Mouse (Mus musculus): ENCODE results near the gene Apol10b.
A peak's percentile ranks its signal among the peaks of the same experiment; 100 is the strongest.
"Not testable (repeated sequence)": the region's sequence is repeated elsewhere in the genome, so short reads cannot be mapped to it uniquely, and the experiment has no call there.

The Apol10b gene

GRCm38 (mm10) chr15:77595961-77596360, at the start of gene Apol10b:
Apol10b (minus strand) TSS chr15:77596125.
- TF ChIP-seq GATA4 (IDR thresholded peaks at IDR 0.05; ENCODE audit: insufficient replicate concordance, low read length), result no peak

DNA sequence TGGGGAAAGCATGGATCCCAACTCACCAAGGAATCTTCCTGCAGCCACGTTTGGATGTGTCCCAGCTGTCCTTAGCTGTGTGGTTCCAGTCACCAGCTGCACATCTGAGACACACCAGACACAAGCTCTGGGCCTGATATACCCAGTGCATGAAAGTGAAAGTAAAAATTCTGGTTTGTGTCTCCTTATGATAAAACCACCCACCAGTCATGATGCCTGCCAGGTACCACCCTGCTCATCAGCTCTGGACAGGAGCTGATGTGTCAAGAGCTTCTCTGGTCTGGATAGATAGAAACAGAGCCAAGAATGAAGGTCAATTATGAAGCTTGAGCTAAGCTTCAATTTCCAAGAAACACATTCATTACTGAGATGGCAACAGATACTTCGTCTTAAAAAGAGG, 47.3 kb upstream of the Apol10b start, which contains the start of gene Apol11b:
TSS of gene Apol11b (minus strand) at position 111 of the 400 bp plus-strand sequence.
- TF ChIP-seq GATA4 (IDR thresholded peaks at IDR 0.05; ENCODE audit: insufficient replicate concordance, low read length), result not testable (repeated sequence)

DNA sequence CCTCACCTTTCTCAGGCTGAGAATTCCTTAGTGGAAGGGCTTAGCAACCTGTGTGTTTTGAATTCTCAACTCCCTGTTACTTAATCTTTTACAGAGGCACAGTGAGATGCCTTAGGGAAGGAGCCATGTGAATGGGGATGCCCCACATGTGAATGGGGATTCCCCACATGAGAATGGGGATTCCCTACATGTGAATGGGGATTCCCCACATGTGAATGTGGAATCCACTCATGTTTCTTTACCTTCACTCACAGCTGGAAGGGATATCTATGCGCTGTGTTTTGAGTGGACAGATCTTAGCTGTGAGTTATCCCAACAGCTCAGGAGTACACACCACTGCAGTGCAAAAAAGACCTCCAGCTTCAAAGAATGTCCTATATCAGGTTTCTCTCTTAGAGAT, 28.8 kb upstream of the Apol10b start:
- TF ChIP-seq GATA4 (IDR thresholded peaks at IDR 0.05; ENCODE audit: insufficient replicate concordance, low read length), result no peak

DNA sequence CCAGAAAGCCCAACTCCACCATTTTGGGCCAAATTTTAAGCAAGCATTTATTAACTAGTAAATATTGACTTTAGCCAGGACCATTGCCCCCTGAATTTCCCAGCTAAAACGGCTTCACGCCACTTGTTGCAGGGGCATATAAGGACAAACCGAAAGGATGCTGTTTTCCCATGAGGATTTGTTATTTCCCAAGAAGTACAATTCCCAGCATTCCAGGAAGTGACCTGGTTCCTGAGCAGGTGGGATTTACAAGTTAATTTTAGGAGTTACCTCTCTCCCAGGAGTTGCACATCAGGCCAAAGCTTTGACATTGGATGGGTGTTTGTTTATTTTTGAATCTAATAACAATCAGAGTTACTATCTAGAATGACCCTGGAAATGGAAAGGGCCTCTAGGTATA, 10.1 kb upstream of the Apol10b start:
- TF ChIP-seq GATA4 (IDR thresholded peaks at IDR 0.05; ENCODE audit: insufficient replicate concordance, low read length), result no peak

DNA sequence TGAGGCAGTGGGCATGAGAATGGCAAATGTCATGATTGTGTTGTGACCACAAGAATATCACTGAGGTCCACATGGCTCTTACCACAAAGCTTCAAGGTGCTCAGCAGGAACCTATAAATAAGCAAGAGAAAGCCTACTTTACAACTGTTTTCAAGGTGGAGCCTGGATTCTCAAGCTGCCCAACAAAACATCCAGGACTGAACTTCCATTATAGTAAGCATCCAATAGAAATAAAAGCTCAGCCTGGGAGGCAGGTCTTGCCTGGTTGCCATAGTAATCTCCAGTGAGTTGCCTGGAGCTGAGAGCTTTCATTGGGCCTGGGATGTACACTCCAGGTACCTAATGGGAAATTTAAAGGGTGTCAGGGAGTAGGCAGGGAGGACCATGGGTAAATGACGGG, 3.0 kb upstream of the Apol10b start, which contains the start of gene Gm36245:
TSS of gene Gm36245 (plus strand) at position 301 of the 400 bp plus-strand sequence.
- TF ChIP-seq GATA4 (IDR thresholded peaks at IDR 0.05; ENCODE audit: insufficient replicate concordance, low read length), result no peak

DNA sequence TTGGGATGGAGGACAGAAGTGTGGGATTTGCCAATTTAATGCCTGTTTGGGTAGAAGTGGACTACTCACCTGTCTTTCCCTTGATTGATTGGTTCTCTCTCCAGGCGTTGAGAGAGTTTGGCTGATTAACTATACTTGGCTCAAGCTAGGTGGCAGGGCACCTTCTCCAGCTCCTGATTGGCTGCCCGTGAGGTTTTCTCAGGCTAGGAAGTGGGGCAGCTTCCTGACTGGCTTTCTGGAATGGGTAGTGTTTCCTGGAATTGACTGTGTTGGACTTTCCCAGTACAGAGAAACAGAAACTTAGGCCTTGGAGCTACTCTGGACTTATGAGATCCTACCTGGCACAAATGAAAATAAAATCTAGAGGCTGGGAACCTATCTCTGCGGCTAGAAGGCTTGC, 2.5 kb upstream of the Apol10b start:
- no peak for TF ChIP-seq GATA4 (IDR thresholded peaks at IDR 0.05; ENCODE audit: insufficient replicate concordance, low read length)

- no peak for TF ChIP-seq GATA4 (IDR thresholded peaks at IDR 0.05; ENCODE audit: insufficient replicate concordance, low read length)
These were observed 2.4 kb downstream of the Apol10b start for GRCm38 (mm10) chr15:77593557-77593956.

- TF ChIP-seq GATA4 (IDR thresholded peaks at IDR 0.05; ENCODE audit: insufficient replicate concordance, low read length), result no peak
These were observed 5.0 kb downstream of the Apol10b start for GRCm38 (mm10) chr15:77590881-77591280.

- no peak for TF ChIP-seq GATA4 (IDR thresholded peaks at IDR 0.05; ENCODE audit: insufficient replicate concordance, low read length)
These were observed 6.9 kb downstream of the Apol10b start for GRCm38 (mm10) chr15:77588981-77589380.

DNA sequence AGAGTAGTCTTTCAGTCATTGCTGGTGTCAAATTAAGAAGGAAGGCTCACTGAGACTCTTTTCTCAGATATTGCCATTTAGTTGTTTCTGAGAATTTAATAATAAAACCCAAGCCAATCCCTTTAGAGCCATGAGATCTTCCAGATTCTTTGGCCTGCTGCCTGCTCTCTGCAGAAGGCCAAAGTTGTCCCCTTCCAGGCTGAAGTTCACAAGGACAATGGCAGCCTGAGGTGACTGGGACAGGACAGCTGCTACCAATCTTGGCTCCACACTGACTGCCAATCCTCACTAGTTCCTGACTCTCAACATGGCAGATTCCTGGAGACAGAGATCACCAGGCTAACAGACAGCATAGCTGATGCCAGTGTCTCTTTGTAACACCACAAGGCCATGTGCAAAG, 8.9 kb downstream of the Apol10b start:
- no peak for TF ChIP-seq GATA4 (IDR thresholded peaks at IDR 0.05; ENCODE audit: insufficient replicate concordance, low read length)

- TF ChIP-seq GATA4 (IDR thresholded peaks at IDR 0.05; ENCODE audit: insufficient replicate concordance, low read length), result peak; percentile 87; the same call in 1 of the 2 replicates
These were observed 14.2 kb downstream of the Apol10b start for GRCm38 (mm10) chr15:77581681-77582080.

- TF ChIP-seq GATA4 (IDR thresholded peaks at IDR 0.05; ENCODE audit: insufficient replicate concordance, low read length), result no peak
These were observed 16.6 kb downstream of the Apol10b start for GRCm38 (mm10) chr15:77579311-77579710.

GRCm38 (mm10) chr15:77578801-77579200, 17.1 kb downstream of the Apol10b start:
- no peak for TF ChIP-seq GATA4 (IDR thresholded peaks at IDR 0.05; ENCODE audit: insufficient replicate concordance, low read length)

DNA sequence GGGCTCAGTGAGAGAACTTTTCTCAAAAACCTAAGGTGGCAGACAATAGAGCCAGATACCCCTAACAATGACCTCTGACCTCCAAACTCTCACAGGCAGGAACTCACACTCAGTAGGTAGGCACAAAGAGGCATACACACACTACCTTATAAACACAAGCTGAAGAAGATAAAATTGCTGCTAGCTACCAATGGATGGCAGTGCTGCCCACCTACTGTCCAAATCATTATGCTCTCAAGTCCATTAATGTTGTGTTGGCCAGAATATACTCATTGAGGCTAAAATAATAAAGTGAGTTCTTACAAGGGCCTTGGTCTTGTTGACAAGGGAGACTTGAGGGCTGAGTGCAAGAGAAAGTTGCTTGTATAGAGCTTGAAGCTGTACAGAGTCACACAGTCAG, 32.7 kb downstream of the Apol10b start:
- TF ChIP-seq GATA4 (IDR thresholded peaks at IDR 0.05; ENCODE audit: insufficient replicate concordance, low read length), result no peak

DNA sequence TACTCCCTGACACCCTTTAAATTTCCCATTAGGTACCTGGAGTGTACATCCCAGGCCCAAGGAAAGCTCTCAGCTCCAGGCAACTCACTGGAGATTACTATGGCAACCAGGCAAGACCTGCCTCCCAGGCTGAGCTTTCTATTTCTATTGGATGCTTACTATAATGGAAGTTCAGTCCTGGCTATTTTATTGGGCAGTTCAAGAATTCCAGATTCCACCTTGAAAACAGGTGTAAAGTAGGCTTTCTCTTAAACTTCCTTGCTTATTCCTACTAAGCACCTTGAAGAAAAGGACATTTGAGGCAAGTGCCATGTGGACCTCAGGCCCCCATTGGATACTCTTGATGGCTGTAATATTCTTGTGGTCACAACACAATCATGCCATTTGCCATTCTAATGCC, 34.1 kb downstream of the Apol10b start, which contains the start of gene 1700025B11Rik:
TSS of gene 1700025B11Rik (minus strand) at position 101 of the 400 bp plus-strand sequence.
- TF ChIP-seq GATA4 (IDR thresholded peaks at IDR 0.05; ENCODE audit: insufficient replicate concordance, low read length), result no peak

Measured in liver, adult (tissue).